Mouse (Mus musculus): ENCODE measurements around the gene Dlg2.

The Dlg2 gene

DNA sequence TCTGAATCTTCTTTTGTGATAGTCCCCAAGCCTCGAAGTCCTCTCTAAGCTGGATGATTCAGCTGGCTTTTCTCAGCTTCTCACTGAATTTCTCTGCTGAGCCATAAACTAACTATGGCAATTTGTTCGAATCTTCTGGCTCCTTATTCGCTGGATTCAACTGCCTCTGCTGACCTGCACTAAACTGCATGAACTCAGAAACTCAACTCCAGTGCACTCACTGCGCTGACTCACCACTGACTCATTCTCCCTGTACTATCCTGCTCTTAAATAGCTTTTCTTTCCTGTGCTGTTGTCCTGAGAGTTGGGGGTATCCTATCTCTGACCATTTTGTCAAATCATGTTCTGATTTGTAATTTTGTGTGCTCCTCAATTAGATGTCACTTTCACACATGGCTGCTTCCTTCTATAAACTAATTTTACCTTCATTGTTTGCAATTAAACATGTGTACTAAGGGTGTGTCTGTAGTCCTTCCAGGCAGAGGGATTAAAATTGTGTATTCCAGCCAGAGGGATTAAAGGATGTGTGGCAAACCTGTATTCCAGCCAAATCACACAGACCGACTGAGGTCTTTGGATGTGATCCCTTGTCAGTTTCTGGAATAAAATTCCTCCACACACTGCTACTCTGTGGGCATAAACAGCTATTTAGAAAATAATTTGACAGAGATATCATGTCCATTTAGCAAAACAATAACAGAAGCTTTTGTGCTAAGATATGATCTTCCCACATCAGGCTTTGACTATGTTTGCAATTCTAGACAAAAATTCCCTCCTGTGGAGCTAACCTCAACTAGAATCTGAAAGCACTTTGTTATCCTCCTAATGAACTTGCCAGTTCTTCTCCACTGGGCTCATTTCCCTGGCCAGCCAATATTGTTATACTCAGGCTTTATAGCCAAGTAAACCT is 1115.0 kb downstream of the Dlg2 start:
- DNase-seq, result no peak

GRCm38 (mm10) chr7:91598549-91598948 is 1122.1 kb downstream of the Dlg2 start:
- peak; percentile 13 for DNase-seq

DNA sequence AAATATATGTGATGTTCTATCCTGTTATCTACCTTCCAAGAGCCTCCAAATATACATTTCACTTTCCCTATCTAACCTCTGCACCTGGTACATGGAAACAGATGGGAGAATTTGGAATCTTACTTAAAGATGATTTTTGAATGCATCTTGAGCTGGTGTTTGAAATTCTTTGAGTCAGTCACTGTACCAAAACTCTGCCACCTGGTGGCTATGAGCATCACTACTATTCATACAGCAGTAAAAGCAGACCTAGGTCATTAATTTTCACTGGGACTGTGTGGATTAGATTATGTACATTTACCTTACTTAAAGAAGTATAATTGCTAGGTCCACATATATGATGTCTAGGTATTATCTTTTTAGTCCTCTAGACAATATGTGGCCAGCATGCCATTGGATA is 1124.8 kb downstream of the Dlg2 start:
- no peak for DNase-seq

- no peak for DNase-seq
Observed at GRCm38 (mm10) chr7:91603561-91603960, 1127.1 kb downstream of the Dlg2 start.

- no peak for DNase-seq
Observed at GRCm38 (mm10) chr7:91653033-91653432, 1176.6 kb downstream of the Dlg2 start.

GRCm38 (mm10) chr7:91659498-91659897 is 1183.0 kb downstream of the Dlg2 start:
- DNase-seq, result no peak

DNA sequence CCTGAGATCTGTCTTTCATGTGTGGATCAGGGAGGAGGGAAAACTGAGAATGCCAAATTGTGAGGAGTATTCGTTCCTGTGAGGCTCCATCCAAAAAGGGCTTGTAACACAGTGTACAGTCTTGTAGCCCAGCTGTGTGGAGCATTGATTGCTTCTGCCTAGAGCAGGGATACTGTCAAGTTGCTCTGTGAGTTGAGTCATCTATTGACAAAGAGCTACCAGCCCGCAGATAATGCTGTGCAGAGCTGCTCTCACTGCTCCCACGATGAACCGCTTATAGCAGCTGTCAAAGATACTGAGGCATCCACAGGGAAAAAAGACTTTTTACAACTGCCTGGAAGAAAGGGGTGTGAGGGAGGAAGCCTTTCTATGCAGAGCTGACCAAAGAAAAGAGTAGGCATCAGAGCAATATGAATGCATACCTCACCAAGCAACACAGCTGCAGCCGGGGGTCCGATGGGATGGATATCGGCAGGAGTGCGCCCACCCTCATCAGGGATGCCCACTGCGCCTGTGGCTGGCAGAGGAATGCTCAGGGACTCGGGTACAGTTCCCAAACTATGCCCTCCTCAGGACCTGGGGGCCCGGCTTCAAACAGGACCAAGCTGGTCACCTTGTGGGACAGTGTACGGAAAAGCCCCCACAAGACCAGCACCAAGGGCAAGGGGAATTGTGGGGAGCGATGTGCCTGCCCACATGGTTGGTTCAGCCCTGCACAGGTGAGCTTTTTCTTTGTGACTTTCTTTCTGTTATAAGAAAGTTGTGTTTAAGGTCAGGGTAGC is 1196.0 kb downstream of the Dlg2 start:
- DNase-seq, result no peak

GRCm38 (mm10) chr7:91674401-91674800 is 1197.9 kb downstream of the Dlg2 start:
- no peak for DNase-seq

DNA sequence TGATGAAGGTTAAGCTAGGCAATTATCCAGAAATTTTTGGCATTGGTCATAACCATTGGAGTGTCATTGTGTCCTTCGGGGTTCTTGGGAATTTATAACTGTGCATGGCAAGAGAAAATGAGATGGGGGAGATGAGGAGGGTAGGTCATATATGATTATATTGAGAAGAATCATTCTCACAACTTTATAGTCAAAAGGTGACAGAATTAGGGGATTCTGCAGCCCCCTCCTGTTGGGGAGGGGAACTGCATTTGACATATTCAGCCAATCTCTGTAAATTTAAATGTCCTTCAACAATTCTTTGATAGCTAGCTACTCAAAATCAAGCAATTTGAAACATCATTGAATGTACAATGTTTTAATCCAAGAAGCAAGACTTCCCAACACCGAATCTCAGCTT is 1201.5 kb downstream of the Dlg2 start:
- DNase-seq, result no peak

GRCm38 (mm10) chr7:91687930-91688329 is 1211.5 kb downstream of the Dlg2 start:
- no peak for DNase-seq

- DNase-seq, result no peak
Observed at GRCm38 (mm10) chr7:91689829-91690228, 1213.4 kb downstream of the Dlg2 start.

- DNase-seq, result no peak
Observed at GRCm38 (mm10) chr7:91709853-91710252, 1233.4 kb downstream of the Dlg2 start.

DNA sequence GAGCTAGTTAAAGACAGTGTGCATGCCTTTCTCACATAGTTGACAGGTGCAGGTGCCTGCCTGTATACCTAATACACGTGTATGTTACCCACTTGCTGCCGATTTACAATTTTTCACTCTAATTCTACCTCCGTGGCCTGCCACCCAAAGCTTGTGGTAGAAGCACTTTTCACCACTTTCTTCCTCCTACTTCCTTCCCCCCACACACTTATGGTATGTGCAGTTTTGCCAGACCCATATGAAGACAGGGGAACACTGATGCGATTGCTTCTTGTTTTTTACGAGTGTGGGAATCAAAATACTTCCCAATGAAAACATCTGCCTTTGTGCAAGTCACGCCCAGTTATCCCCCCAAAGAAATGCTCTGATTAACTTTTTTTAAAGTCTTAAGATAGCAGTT is 1234.7 kb downstream of the Dlg2 start:
- DNase-seq, result no peak

DNA sequence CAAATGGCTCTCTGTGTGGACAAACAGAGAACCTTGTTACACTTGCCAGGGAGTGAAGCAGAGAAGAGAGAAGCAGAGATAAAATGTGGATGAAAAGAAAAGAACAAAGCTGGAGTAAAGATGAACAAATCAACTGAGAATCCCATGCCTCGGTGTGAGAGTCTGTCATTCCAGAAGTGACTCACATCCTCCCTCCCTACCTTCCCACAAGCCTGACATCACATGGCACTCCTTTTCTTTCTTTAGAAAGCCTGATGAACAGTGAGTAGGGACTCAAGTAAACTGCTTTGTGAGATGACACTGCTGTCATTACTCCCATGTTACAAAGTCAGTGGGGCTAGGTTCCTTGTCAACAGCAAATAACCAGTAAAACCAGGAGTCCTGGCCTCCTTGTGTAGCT is 1239.3 kb downstream of the Dlg2 start:
- DNase-seq, result no peak

DNA sequence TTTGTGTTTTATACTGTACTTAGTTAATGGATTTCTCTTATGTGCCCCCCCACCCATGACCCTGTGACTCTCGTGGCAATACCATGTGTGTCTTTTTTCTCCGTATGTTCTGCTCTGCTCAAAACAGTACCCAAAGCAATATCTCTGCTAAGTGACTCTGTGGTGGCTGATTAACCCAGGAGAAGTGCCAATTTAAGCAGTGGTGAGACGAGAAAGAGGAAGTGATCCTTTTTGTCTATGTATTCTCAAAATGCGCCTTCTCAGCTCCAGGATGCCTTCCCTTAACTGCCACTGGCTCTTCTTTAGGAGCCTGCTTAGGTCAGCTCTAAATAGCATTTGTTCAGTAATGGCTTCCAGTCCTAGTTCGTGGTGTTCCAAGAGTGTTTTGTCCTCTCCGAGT is 1240.2 kb downstream of the Dlg2 start:
- DNase-seq, result no peak

GRCm38 (mm10) chr7:91720318-91720717 is 1243.8 kb downstream of the Dlg2 start:
- DNase-seq, result no peak

GRCm38 (mm10) chr7:91724397-91724796 is 1247.9 kb downstream of the Dlg2 start:
- no peak for DNase-seq

- DNase-seq, result no peak
Observed at GRCm38 (mm10) chr7:91740748-91741147, 1264.3 kb downstream of the Dlg2 start.

DNA sequence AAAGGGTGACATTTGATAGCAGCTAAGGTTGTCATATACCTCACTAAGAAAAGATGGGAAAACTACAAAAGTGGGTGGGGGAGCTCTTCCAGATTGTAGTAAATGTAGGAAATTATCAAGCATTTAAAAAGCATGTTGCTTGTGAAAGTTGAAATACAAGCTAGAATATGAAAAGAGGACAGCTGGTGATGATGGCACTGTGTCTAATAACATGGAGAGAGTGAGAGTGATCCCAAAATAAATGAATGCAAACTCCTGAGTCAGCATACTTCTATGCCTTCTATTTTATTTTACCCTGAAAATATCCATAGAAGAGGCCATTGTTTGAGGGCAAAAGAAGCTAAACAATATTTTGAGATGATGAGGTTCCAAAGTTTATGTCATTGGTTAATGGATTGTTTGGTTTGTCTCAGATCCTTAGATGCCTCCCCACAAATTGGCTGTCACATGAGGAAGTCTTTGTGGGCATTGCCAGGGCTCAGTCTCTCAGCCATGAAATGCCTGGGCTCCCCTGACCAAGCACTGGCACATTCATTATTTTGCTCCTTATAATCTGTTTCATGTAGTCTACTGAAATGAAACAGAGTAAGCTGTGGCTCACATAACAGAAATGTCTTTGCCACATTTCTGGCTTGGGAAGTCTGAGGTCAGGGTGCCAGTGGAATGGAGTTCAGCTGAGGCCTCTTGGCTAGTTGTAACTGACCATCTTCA is 1276.8 kb downstream of the Dlg2 start:
- DNase-seq, result no peak

GRCm38 (mm10) chr7:91767648-91768047 is 1291.2 kb downstream of the Dlg2 start:
- DNase-seq, result no peak

- DNase-seq, result no peak
Observed at GRCm38 (mm10) chr7:91778673-91779072, 1302.2 kb downstream of the Dlg2 start.

GRCm38 (mm10) chr7:91784617-91785016 is 1308.1 kb downstream of the Dlg2 start:
- DNase-seq, result no peak

- no peak for DNase-seq
Observed at GRCm38 (mm10) chr7:91785445-91785844, 1309.0 kb downstream of the Dlg2 start.
